Mouse (Mus musculus) heart, embryonic 16.5 days (tissue): ENCODE results near the gene Csf3r. TPM values are rescaled to one million over a fixed set of nuclear protein-coding genes. Genes with fewer than 3 reads are reported as not detected.

Experiments
- ATAC-seq: fragments of 200-750 bp; cut with Nextera tagmentation; replicated peaks from 2 replicates; pipeline ENCODE4 v1.8.0; 2017; ENCODE audit warnings: moderate number of reproducible peaks; ENCODE audit not compliant: insufficient read depth, low FRiP score; ENCODE audit errors: extremely low read depth
- H3K27ac ChIP-seq: fragments of 300-500 bp; sonication (generic); 2 replicates; pipeline ENCODE4 v1.5.1; 2014; ENCODE audit warnings: mild to moderate bottlenecking, low read length, control low read depth, moderate library complexity
- H3K27me3 ChIP-seq: fragments of 300-500 bp; sonication (generic); 2 replicates; pipeline ENCODE4 v1.6.1; 2014; ENCODE audit warnings: low read length, mixed read lengths; ENCODE audit not compliant: control insufficient read depth, insufficient read depth
- H3K36me3 ChIP-seq: fragments of 300-500 bp; sonication (generic); 2 replicates; pipeline ENCODE4 v1.6.1; 2014; ENCODE audit not compliant: control insufficient read depth, insufficient read depth
- H3K4me1 ChIP-seq: fragments of 300-500 bp; sonication (generic); 2 replicates; pipeline ENCODE4 v1.6.1; 2014; ENCODE audit warnings: low read length, mixed read lengths; ENCODE audit not compliant: control insufficient read depth, insufficient read depth
- H3K4me2 ChIP-seq: fragments of 300-500 bp; sonication (generic); 2 replicates; pipeline ENCODE4 v1.6.1; 2014; ENCODE audit warnings: low read depth, mild to moderate bottlenecking, control low read depth, low read length
- H3K4me3 ChIP-seq: fragments of 300-500 bp; sonication (generic); 2 replicates; pipeline ENCODE4 v1.5.1; 2014; ENCODE audit warnings: mild to moderate bottlenecking, control low read depth, low read length
- H3K9ac ChIP-seq: fragments of 300-500 bp; sonication (generic); 2 replicates; pipeline ENCODE4 v1.6.1; 2014; ENCODE audit warnings: low read length, control low read depth
- H3K9me3 ChIP-seq: fragments of 300-500 bp; sonication (generic); replicated peaks from 2 replicates; pipeline ENCODE4 v1.6.1; 2016; ENCODE audit warnings: low read length; ENCODE audit not compliant: control insufficient read depth
- WGBS: fragments of 180-500 bp; shearing (Covaris S2); extraction: QIAGEN DNeasy Blood & Tissue Kit; methylation state at CpG from one replicate; pipeline ENCODE4 v1.1.7; 2014; 5-methylcytosine and 5-hydroxymethylcytosine counted together
- polyA plus RNA-seq: library from polyadenylated mRNA; unstranded; fragments of >200 nt; fragmentation: Nextera tagmentation; extraction: Ambion mirVana; gene quantifications from 2 replicates; pipeline ENCODE4 v1.2.1, GENCODE M21; 2015

The Csf3r gene
- polyA plus RNA-seq, 1 experiment from 2014 or later = 0.72 TPM

GRCm38 (mm10) chr4:125996576-125996975 lies 27.8 kb upstream of the Csf3r start:
- no peak for ATAC-seq
- no peaks in the 10 kb centered on the region for H3K36me3 ChIP-seq
- no peak overlapping the region for H3K9ac ChIP-seq
- H3K27me3 ChIP-seq = no peaks in the 10 kb centered on the region
- no peaks in the 10 kb centered on the region for H3K4me1 ChIP-seq
- peaks cover 15% of the 10 kb centered on the region for H3K9me3 ChIP-seq
- no peak overlapping the region for H3K4me3 ChIP-seq
- no peak overlapping the region for H3K4me2 ChIP-seq
- 4% methylated on average over 4 of the region's 4 CpGs for WGBS
- H3K27ac ChIP-seq = no peak overlapping the region

- Histone ChIP-seq H3K27ac (no peak overlapping the region), H3K4me2 (no peak overlapping the region), H3K4me1 (no peaks in the 10 kb centered on the region), H3K36me3 (no peaks in the 10 kb centered on the region), H3K9ac (no peak overlapping the region), H3K9me3 (peaks cover 15% of the 10 kb centered on the region), H3K4me3 (no peak overlapping the region), H3K27me3 (no peaks in the 10 kb centered on the region)
- ATAC-seq = no peak
- WGBS = 75% methylated on average over 2 of the region's 2 CpGs
These were observed 26.5 kb upstream of the Csf3r start for GRCm38 (mm10) chr4:125997826-125998225.

- H3K9me3 ChIP-seq = peaks cover 15% of the 10 kb centered on the region
- 84% methylated on average over 12 of the region's 12 CpGs for WGBS
- no peak for ATAC-seq
- H3K9ac ChIP-seq = no peak overlapping the region
- H3K4me2 ChIP-seq = no peak overlapping the region
- no peaks in the 10 kb centered on the region for H3K4me1 ChIP-seq
- no peaks in the 10 kb centered on the region for H3K27me3 ChIP-seq
- no peak overlapping the region for H3K4me3 ChIP-seq
- H3K27ac ChIP-seq = no peak overlapping the region
- H3K36me3 ChIP-seq = no peaks in the 10 kb centered on the region
These were observed 22.8 kb upstream of the Csf3r start for GRCm38 (mm10) chr4:126001311-126002199.

GRCm38 (mm10) chr4:126017676-126018332 lies 6.5 kb upstream of the Csf3r start:
- Histone ChIP-seq H3K4me2 (no peak overlapping the region), H3K36me3 (no peaks in the 10 kb centered on the region), H3K27me3 (no peaks in the 10 kb centered on the region), H3K9me3 (no peaks in the 10 kb centered on the region), H3K4me1 (no peaks in the 10 kb centered on the region), H3K4me3 (no peak overlapping the region), H3K27ac (no peak overlapping the region), H3K9ac (no peak overlapping the region)
- WGBS = 69% methylated on average over 7 of the region's 7 CpGs
- no peak for ATAC-seq

GRCm38 (mm10) chr4:126018966-126019538 lies 5.3 kb upstream of the Csf3r start:
- H3K27me3 ChIP-seq = no peaks in the 10 kb centered on the region
- no peaks in the 10 kb centered on the region for H3K36me3 ChIP-seq
- no peaks in the 10 kb centered on the region for H3K9me3 ChIP-seq
- H3K27ac ChIP-seq = no peak overlapping the region
- ATAC-seq = no peak
- H3K9ac ChIP-seq = no peak overlapping the region
- WGBS = 73% methylated on average over 11 of the region's 11 CpGs
- no peak overlapping the region for H3K4me2 ChIP-seq
- no peak overlapping the region for H3K4me3 ChIP-seq
- H3K4me1 ChIP-seq = no peaks in the 10 kb centered on the region

GRCm38 (mm10) chr4:126025801-126026200 lies 1.5 kb downstream of the Csf3r start:
- H3K4me2 ChIP-seq = no peak overlapping the region
- no peaks in the 10 kb centered on the region for H3K36me3 ChIP-seq
- H3K27ac ChIP-seq = no peak overlapping the region
- H3K4me3 ChIP-seq = no peak overlapping the region
- ATAC-seq = no peak
- 70% methylated on average over 5 of the region's 5 CpGs for WGBS
- H3K9me3 ChIP-seq = no peaks in the 10 kb centered on the region
- H3K4me1 ChIP-seq = no peaks in the 10 kb centered on the region
- H3K9ac ChIP-seq = no peak overlapping the region
- H3K27me3 ChIP-seq = no peaks in the 10 kb centered on the region

- no peaks in the 10 kb centered on the region for H3K9me3 ChIP-seq
- no peak for ATAC-seq
- H3K27me3 ChIP-seq = no peaks in the 10 kb centered on the region
- no peak overlapping the region for H3K9ac ChIP-seq
- H3K4me2 ChIP-seq = no peak overlapping the region
- H3K4me1 ChIP-seq = no peaks in the 10 kb centered on the region
- H3K4me3 ChIP-seq = no peak overlapping the region
- no peak overlapping the region for H3K27ac ChIP-seq
- WGBS = 52% methylated on average over 3 of the region's 3 CpGs
- H3K36me3 ChIP-seq = no peaks in the 10 kb centered on the region
These were observed 3.6 kb downstream of the Csf3r start for GRCm38 (mm10) chr4:126027980-126028379.

- no peak overlapping the region for H3K9ac ChIP-seq
- H3K27me3 ChIP-seq = no peaks in the 10 kb centered on the region
- H3K36me3 ChIP-seq = no peaks in the 10 kb centered on the region
- WGBS = 55% methylated on average over 3 of the region's 3 CpGs
- no peak overlapping the region for H3K4me3 ChIP-seq
- no peak for ATAC-seq
- no peaks in the 10 kb centered on the region for H3K9me3 ChIP-seq
- H3K4me1 ChIP-seq = no peaks in the 10 kb centered on the region
- H3K27ac ChIP-seq = no peak overlapping the region
- H3K4me2 ChIP-seq = no peak overlapping the region
These were observed 4.7 kb downstream of the Csf3r start for GRCm38 (mm10) chr4:126029042-126029441.

- Histone ChIP-seq H3K27ac (no peak overlapping the region), H3K4me3 (no peak overlapping the region), H3K36me3 (no peaks in the 10 kb centered on the region), H3K4me1 (no peaks in the 10 kb centered on the region), H3K9ac (no peak overlapping the region), H3K27me3 (no peaks in the 10 kb centered on the region), H3K4me2 (no peak overlapping the region), H3K9me3 (no peaks in the 10 kb centered on the region)
- no peak for ATAC-seq
- 61% methylated on average over 5 of the region's 5 CpGs for WGBS
These were observed 6.4 kb downstream of the Csf3r start for GRCm38 (mm10) chr4:126030705-126031104.
